Mouse (Mus musculus): ENCODE data around the gene Esm1. TPM values are rescaled to one million over a fixed set of nuclear protein-coding genes. Genes with fewer than 3 reads are reported as not detected.

Gene Esm1
- polyA plus RNA-seq (2014; fragmentation: Nextera tagmentation; extraction: Ambion mirVana): 1.8 and 2.1 TPM in 2 replicates

- Histone ChIP-seq H3K27ac (ENCODE audit: low read depth, low read length) (no peak within 1 kb of the TSS), H3K27me3 (ENCODE audit: control insufficient read depth, insufficient read depth, low read length) (no peaks in the 10 kb centered on the region), H3K9me3 (ENCODE audit: control insufficient read depth, low read length) (no peaks in the 10 kb centered on the region), H3K36me3 (ENCODE audit: control insufficient read depth, insufficient read depth, low read length) (no peaks in the 10 kb centered on the region), H3K4me2 (ENCODE audit: low read depth, low read length, severe bottlenecking) (no peak within 1 kb of the TSS), H3K4me3 (ENCODE audit: low read depth, low read length) (no peak within 1 kb of the TSS), H3K4me1 (replicated peaks; ENCODE audit: control insufficient read depth, insufficient read depth, low read length) (no peaks in the 10 kb centered on the region), H3K9ac (ENCODE audit: low read length) (no peak within 1 kb of the TSS)
- DNase-seq (ENCODE audit: low spot score) (no peak), ATAC-seq (replicated peaks; ENCODE audit: low FRiP score) (no peak)
- WGBS: 51% methylated on average over 15 of the region's 15 CpGs
Observed at GRCm38 (mm10) chr13:113209624-113210023, at the start of gene Esm1. Gene Esm1 (plus strand): TSS chr13:113209659.

- no peak for ATAC-seq (replicated peaks; ENCODE audit: low FRiP score)
- H3K9me3 ChIP-seq (ENCODE audit: control insufficient read depth, low read length): no peaks in the 10 kb centered on the region
- H3K36me3 ChIP-seq (ENCODE audit: control insufficient read depth, insufficient read depth, low read length): no peaks in the 10 kb centered on the region
- no peaks in the 10 kb centered on the region for H3K27me3 ChIP-seq (ENCODE audit: control insufficient read depth, insufficient read depth, low read length)
- H3K4me1 ChIP-seq (replicated peaks; ENCODE audit: control insufficient read depth, insufficient read depth, low read length): no peaks in the 10 kb centered on the region
- DNase-seq (ENCODE audit: low spot score): no peak
- H3K4me3 ChIP-seq (ENCODE audit: low read depth, low read length): no peak overlapping the region
- H3K4me2 ChIP-seq (ENCODE audit: low read depth, low read length, severe bottlenecking): no peak overlapping the region
- no peak overlapping the region for H3K27ac ChIP-seq (ENCODE audit: low read depth, low read length)
- H3K9ac ChIP-seq (ENCODE audit: low read length): no peak overlapping the region
- 91% methylated on average over 5 of the region's 5 CpGs for WGBS
Observed at GRCm38 (mm10) chr13:113164252-113165005, 45.0 kb upstream of the Esm1 start.

GRCm38 (mm10) chr13:113168018-113168534 is 41.4 kb upstream of the Esm1 start:
- DNase-seq (ENCODE audit: low spot score) (no peak), ATAC-seq (replicated peaks; ENCODE audit: low FRiP score) (no peak)
- no peak overlapping the region for H3K9ac ChIP-seq (ENCODE audit: low read length)
- H3K4me3 ChIP-seq (ENCODE audit: low read depth, low read length): no peak overlapping the region
- no peak overlapping the region for H3K27ac ChIP-seq (ENCODE audit: low read depth, low read length)
- no peaks in the 10 kb centered on the region for H3K36me3 ChIP-seq (ENCODE audit: control insufficient read depth, insufficient read depth, low read length)
- no peak overlapping the region for H3K4me2 ChIP-seq (ENCODE audit: low read depth, low read length, severe bottlenecking)
- no peaks in the 10 kb centered on the region for H3K4me1 ChIP-seq (replicated peaks; ENCODE audit: control insufficient read depth, insufficient read depth, low read length)
- H3K27me3 ChIP-seq (ENCODE audit: control insufficient read depth, insufficient read depth, low read length): no peaks in the 10 kb centered on the region
- 82% methylated on average over 9 of the region's 9 CpGs for WGBS
- H3K9me3 ChIP-seq (ENCODE audit: control insufficient read depth, low read length): no peaks in the 10 kb centered on the region

GRCm38 (mm10) chr13:113170256-113170655 is 39.2 kb upstream of the Esm1 start:
- DNase-seq (ENCODE audit: low spot score) (no peak), ATAC-seq (replicated peaks; ENCODE audit: low FRiP score) (no peak)
- Histone ChIP-seq H3K4me2 (ENCODE audit: low read depth, low read length, severe bottlenecking) (no peak overlapping the region), H3K36me3 (ENCODE audit: control insufficient read depth, insufficient read depth, low read length) (no peaks in the 10 kb centered on the region), H3K4me1 (replicated peaks; ENCODE audit: control insufficient read depth, insufficient read depth, low read length) (no peaks in the 10 kb centered on the region), H3K9me3 (ENCODE audit: control insufficient read depth, low read length) (no peaks in the 10 kb centered on the region), H3K9ac (ENCODE audit: low read length) (no peak overlapping the region), H3K27me3 (ENCODE audit: control insufficient read depth, insufficient read depth, low read length) (no peaks in the 10 kb centered on the region), H3K27ac (ENCODE audit: low read depth, low read length) (no peak overlapping the region), H3K4me3 (ENCODE audit: low read depth, low read length) (no peak overlapping the region)

- WGBS: 90% methylated on average over 6 of the region's 6 CpGs
- H3K4me1 ChIP-seq (replicated peaks; ENCODE audit: control insufficient read depth, insufficient read depth, low read length): no peaks in the 10 kb centered on the region
- H3K27me3 ChIP-seq (ENCODE audit: control insufficient read depth, insufficient read depth, low read length): no peaks in the 10 kb centered on the region
- DNase-seq (ENCODE audit: low spot score): no peak
- no peak overlapping the region for H3K4me3 ChIP-seq (ENCODE audit: low read depth, low read length)
- no peak for ATAC-seq (replicated peaks; ENCODE audit: low FRiP score)
- no peak overlapping the region for H3K9ac ChIP-seq (ENCODE audit: low read length)
- H3K27ac ChIP-seq (ENCODE audit: low read depth, low read length): no peak overlapping the region
- H3K4me2 ChIP-seq (ENCODE audit: low read depth, low read length, severe bottlenecking): no peak overlapping the region
- no peaks in the 10 kb centered on the region for H3K9me3 ChIP-seq (ENCODE audit: control insufficient read depth, low read length)
- no peaks in the 10 kb centered on the region for H3K36me3 ChIP-seq (ENCODE audit: control insufficient read depth, insufficient read depth, low read length)
Observed at GRCm38 (mm10) chr13:113174162-113174561, 35.3 kb upstream of the Esm1 start.

GRCm38 (mm10) chr13:113183310-113183709 is 26.1 kb upstream of the Esm1 start:
- WGBS: 93% methylated on average over 8 of the region's 8 CpGs

GRCm38 (mm10) chr13:113183720-113184119 is 25.7 kb upstream of the Esm1 start:
- no peak overlapping the region for H3K27ac ChIP-seq (ENCODE audit: low read depth, low read length)
- H3K36me3 ChIP-seq (ENCODE audit: control insufficient read depth, insufficient read depth, low read length): no peaks in the 10 kb centered on the region
- H3K27me3 ChIP-seq (ENCODE audit: control insufficient read depth, insufficient read depth, low read length): no peaks in the 10 kb centered on the region
- DNase-seq (ENCODE audit: low spot score) (no peak), ATAC-seq (replicated peaks; ENCODE audit: low FRiP score) (no peak)
- no peak overlapping the region for H3K9ac ChIP-seq (ENCODE audit: low read length)
- no peaks in the 10 kb centered on the region; the same call in 1 of the 2 replicates for H3K9me3 ChIP-seq (ENCODE audit: control insufficient read depth, low read length)
- 92% methylated on average over 4 of the region's 4 CpGs for WGBS
- no peaks in the 10 kb centered on the region for H3K4me1 ChIP-seq (replicated peaks; ENCODE audit: control insufficient read depth, insufficient read depth, low read length)
- no peak overlapping the region for H3K4me3 ChIP-seq (ENCODE audit: low read depth, low read length)
- no peak overlapping the region for H3K4me2 ChIP-seq (ENCODE audit: low read depth, low read length, severe bottlenecking)

More at GRCm38 (mm10) chr13:113183310-113183709, 26.1 kb upstream of the Esm1 start:
- no peak for DNase-seq (ENCODE audit: low spot score)
- Histone ChIP-seq H3K9ac (ENCODE audit: low read length) (no peak overlapping the region), H3K4me2 (ENCODE audit: low read depth, low read length, severe bottlenecking) (no peak overlapping the region), H3K27me3 (ENCODE audit: control insufficient read depth, insufficient read depth, low read length) (no peaks in the 10 kb centered on the region), H3K4me1 (replicated peaks; ENCODE audit: control insufficient read depth, insufficient read depth, low read length) (no peaks in the 10 kb centered on the region), H3K27ac (ENCODE audit: low read depth, low read length) (no peak overlapping the region), H3K9me3 (ENCODE audit: control insufficient read depth, low read length) (no peaks in the 10 kb centered on the region; the same call in 1 of the 2 replicates), H3K36me3 (ENCODE audit: control insufficient read depth, insufficient read depth, low read length) (no peaks in the 10 kb centered on the region), H3K4me3 (ENCODE audit: low read depth, low read length) (no peak overlapping the region)
- no peak for ATAC-seq (replicated peaks; ENCODE audit: low FRiP score)

GRCm38 (mm10) chr13:113196808-113197674 is 12.4 kb upstream of the Esm1 start:
- H3K36me3 ChIP-seq (ENCODE audit: control insufficient read depth, insufficient read depth, low read length): no peaks in the 10 kb centered on the region
- H3K4me3 ChIP-seq (ENCODE audit: low read depth, low read length): no peak overlapping the region
- H3K9ac ChIP-seq (ENCODE audit: low read length): no peak overlapping the region
- WGBS: 59% methylated on average over 13 of the region's 13 CpGs
- H3K4me2 ChIP-seq (ENCODE audit: low read depth, low read length, severe bottlenecking): no peak overlapping the region
- ATAC-seq (replicated peaks; ENCODE audit: low FRiP score) (no peak), DNase-seq (ENCODE audit: low spot score) (no peak)
- no peaks in the 10 kb centered on the region for H3K9me3 ChIP-seq (ENCODE audit: control insufficient read depth, low read length)
- H3K27ac ChIP-seq (ENCODE audit: low read depth, low read length): no peak overlapping the region
- H3K27me3 ChIP-seq (ENCODE audit: control insufficient read depth, insufficient read depth, low read length): no peaks in the 10 kb centered on the region
- no peaks in the 10 kb centered on the region for H3K4me1 ChIP-seq (replicated peaks; ENCODE audit: control insufficient read depth, insufficient read depth, low read length)
